Mouse (Mus musculus) T-cell, adult 2 months (primary cell): ENCODE results near the gene Ramp1.

ENCODE experiments used
- DNase-seq: peaks from one replicate; pipeline ENCODE4 v3.0.0; 2022; ENCODE audit warnings: low spot score

The Ramp1 gene

DNA sequence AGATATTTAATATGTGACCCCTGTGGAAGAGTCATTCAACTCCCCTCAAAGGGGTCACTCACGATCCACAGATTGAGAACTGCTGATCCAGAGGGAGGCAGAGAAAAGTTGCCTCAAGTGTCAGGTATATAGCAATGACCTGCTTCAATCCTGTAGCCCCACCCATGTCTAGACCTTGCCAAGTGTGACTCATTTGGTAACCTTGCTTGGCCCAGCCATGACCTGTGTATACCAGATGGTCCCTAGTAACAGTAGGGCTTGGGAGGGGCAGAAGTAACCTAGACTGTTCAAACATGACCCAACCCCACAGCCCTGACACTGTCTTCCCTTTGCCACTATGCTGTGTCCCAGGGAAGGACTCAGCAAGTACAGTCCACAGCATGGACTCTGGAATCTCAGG is 61.1 kb downstream of the Ramp1 start:
- no peak for DNase-seq

DNA sequence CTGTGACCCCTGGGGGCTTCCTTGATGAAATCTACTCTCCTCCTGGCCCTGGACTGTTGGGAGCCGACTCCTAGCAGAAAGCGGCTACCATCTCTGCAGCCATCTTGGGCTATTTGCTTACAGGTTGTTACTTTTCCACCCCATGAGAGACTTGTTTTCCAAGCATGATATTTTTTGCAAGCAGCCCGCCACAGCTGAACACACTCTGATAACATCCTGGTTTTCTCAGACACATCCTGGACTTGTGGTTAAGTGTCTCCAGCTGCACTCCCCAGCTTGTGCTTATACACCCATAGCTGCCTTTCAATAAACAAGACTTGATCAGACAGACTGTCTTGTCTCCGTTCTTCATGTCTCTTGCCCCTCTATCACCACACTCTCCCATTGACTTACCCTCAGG is 61.6 kb downstream of the Ramp1 start:
- no peak for DNase-seq

DNA sequence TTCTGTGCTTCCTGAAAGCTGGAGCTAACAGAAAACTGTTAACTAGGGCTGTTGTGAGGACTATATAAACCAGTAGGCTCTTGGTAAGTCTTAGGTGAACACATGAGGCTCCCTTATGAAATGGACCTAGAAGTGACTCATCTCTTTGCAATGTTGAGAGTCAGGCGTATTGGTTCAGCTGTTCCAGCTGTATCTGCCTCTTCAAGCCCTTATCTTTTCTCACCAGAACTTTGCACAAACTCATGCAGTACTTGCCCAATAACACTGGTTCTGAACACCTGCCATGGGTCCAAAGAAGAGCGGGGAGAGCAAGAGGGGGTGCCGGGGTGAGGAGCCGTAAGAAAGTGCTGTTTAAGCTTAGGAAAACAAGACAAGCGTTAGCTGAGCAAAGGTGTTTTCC is 68.6 kb downstream of the Ramp1 start:
- no peak for DNase-seq

DNA sequence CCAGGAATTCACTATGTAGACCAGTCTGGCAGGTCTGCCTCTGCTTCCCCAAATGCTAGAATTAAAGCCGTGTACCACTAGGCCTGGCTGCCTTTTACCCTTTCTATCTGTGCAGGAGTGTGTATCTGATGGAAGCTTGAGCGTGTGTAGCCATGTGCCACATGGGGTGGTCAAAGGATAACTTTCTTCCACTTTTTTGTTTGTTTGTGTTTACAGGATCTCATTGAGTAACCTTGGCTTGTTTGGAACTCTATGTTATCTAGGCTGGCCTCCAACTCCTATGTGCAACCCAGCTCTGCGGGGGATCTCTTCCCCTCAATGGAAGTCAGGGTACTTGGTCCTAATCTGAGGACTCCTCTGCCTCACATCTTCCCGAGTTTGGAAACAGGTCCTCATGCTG is 69.3 kb downstream of the Ramp1 start:
- DNase-seq, result no peak

DNA sequence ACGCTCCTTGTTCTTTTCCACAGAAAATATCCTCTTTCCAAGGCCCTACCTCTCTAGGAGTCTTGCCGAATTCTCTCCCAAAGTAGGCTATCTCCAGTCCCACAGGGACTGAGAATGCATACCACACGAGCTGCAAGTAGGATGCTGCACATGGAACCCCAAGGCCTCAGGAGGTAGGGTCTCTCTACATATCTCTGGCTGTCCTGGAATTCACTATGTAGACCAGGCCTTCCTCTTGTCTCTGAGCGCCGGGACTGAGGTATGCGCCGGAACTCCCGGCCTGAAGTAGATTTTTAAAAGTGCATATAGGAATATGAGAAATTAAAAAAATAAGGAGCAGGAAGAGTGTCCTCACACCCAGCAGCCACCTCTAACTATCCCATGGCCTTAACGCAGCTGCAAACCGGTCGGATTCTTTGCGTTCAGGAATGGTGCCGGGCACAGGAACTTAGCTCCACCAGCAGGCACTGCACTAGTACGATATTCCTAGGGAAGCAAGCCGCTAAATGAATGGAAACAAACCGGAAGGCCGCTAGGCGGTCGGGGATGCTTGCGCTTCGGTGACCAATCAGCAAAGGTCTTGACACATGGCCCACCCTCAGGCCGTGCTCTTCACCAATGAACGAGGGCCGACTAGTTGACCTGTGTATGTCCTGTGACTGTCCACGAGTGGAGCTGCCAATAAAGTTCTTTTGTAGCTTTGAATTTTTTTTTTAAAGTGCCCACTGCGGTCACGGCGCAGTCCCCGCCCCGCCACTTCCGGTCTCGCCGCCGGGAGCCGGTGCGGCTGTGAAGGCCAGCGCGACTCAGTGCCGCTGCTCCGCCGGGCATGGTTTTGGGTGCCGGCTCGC is 70.2 kb downstream of the Ramp1 start, which contains the start of gene Ube2f:
Gene Ube2f (plus strand): TSS at position 741 of the 851 bp plus-strand sequence.
- DNase-seq, result peak; percentile 90

DNA sequence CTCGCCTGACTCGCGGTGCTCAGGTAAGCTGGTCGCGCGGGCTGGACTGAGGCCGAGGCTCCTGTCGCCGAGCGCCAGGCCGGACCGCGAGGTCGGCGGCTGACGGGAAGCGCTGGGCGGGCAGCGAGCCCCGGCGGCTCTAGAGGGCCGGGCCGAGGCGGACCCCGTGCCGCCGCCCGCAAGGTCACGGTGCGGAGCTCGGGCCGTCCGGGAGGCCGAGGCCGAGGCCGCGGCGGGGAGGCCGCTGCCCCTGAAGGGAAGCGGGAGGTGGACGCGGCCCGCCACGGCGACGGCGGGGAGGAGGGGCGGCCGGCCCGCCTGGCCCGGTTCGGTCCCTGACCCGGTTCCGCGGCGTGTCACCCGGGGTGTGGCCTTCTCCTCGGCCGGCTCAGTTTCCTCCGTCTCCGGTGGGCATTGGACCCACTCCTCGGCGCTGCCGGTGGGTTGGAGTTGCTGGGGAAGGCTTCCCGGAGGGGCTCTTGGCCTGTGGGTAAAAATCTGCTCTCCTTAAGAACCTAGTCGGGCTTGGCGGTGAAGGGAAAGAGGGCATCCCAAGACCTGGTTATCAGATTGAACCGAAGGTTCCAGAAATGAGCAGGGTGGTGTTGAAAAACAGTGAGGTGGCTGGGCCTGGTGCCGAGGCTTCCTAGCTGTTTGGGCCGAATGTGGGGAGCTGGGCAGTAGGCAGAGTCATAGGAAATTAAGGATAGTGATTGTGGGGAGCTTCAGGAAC is 71.0 kb downstream of the Ramp1 start:
- peak; percentile 15 for DNase-seq

DNA sequence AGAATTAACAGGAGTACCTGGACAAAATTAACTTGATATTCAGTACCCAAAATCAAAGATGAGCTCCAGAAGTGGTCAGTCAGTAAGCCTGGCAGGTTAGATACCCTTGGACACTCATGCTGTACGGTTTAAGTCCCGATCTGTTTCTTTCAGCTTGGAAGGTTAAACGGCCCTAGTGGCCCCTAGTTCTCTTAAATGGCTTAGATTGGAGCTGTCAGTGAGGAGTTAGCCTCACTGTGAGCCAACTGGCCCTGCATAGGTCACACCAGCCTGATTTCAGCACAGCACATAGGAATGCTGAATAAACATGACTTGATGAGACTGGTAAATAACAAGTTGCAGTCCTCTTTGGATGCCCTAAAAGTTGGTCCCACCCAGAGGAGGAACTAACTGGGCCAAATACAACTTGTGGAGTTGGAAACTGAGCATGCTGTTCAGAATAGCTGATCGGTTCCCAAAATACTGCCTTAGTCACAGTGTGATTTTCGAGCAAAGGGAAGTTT is 71.6 kb downstream of the Ramp1 start:
- DNase-seq, result no peak

DNA sequence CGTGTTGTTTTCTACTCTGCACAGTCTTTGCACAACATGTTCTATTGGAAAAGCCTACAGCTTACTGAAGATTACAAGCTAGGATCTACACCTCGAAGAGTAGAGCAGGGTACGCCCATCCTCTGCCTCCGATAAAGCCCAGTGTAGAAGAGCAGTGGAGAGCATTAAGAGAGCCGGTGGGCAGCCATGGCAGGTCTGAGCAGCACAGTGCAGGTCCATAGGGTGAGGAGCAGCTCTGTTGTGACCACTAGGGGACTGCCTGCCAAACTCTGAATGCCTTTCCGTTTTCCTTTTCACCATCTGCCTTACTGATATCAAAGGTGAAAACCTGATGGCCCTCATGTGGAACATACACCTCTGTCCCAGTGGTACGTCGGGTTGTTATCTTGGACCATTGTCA is 72.3 kb downstream of the Ramp1 start:
- peak; percentile 10 for DNase-seq

DNA sequence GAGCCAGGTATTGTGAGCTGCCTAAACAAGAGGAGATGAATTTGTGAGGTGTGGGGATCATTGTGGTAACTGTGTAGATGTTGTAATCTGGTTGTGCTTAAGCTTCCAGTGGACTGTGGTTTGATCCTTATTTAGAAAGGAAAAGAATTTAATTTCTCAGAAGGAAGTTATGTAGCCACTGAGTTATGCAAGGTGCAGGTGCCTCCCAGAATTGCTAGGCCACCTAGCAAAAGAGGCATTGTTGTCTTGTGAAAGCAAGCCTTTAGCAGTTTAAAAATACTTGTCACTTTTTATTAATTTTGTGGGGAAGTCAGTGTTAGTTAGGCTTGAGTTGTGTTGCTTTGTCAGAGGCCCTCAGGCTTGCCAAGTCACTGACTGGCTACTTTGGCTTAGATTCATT is 78.3 kb downstream of the Ramp1 start:
- DNase-seq, result no peak

DNA sequence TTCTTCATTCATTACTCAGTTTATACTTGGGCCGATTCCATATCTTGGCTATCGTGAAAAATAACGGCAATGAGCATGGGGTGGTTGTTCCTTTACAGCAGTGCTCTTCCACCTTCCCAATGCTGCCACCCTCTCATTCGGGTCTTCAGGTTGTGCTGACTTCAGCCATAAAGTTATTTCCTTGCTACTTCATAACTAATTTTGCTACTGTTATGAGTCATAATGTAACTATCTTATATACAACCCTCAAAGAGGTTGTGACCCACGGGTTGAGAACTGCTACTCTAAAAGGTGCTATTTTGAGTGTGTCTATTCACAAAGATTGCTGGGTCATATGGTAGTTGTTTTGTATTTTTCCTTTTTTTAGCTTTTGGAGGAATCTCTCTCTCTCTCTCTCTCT is 80.2 kb downstream of the Ramp1 start:
- no peak for DNase-seq

DNA sequence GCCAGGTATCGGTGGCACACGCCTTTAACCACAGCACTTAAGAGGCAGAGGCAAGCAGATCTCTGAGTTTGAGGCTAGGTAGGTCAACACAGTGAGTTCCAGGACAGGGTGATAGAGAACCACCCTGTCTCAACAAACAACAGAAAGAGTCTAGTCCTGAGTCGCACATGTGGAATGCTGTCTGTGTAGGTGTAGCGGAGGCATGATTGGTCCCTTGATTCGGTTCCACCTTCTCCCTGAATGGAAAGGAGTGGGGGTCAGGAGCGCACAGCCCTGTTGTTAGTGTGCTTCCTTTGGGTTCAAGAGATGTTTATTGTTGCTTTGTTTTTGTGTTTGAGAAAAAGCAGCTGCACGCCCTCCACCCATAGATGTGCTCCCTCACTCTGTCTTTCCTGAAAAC is 82.9 kb downstream of the Ramp1 start:
- DNase-seq, result no peak

DNA sequence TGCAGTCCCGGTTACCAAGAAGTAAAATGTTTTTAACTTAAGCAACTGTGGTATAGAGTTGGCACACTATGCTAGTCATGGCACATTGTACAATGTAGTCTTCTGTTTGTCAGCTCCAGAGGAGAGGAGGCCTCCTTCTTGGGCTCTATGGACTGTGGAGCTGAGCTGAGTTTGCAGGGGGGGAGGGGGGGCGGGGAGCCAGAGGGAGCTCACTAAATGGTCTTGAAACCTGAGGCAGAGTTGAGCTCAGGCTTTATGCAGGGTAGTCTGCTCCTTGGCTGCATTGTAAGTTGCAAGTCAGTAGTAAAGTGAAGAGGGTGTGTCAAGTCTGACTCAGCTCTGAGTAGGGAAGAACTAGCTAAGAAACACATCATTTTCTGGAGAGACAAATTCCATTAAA is 92.6 kb downstream of the Ramp1 start:
- no peak for DNase-seq
